Mouse (Mus musculus) neural tube, embryonic 13.5 days (tissue): ENCODE results near the gene Tbx15. TPM values are rescaled to one million over a fixed set of nuclear protein-coding genes. Genes with fewer than 3 reads are reported as not detected.

ENCODE experiments used
- ATAC-seq: fragments of 200-750 bp; cut with Nextera tagmentation; 2 replicates; pipeline ENCODE4 v1.8.0; 2017; ENCODE audit warnings: low read depth, mild to moderate bottlenecking, moderate TSS enrichment, moderate library complexity
- H3K27ac ChIP-seq: fragments of 300-500 bp; sonication (generic); replicated peaks from 2 replicates; pipeline ENCODE4 v1.5.1; 2015; ENCODE audit warnings: moderate library complexity, mild to moderate bottlenecking, inconsistent platforms
- H3K27me3 ChIP-seq: fragments of 300-500 bp; sonication (generic); 2 replicates; pipeline ENCODE4 v1.6.1; 2015; ENCODE audit warnings: mild to moderate bottlenecking, inconsistent platforms
- H3K36me3 ChIP-seq: fragments of 300-500 bp; sonication (generic); 2 replicates; pipeline ENCODE4 v1.6.1; 2015; ENCODE audit warnings: mild to moderate bottlenecking, inconsistent platforms
- H3K4me1 ChIP-seq: fragments of 300-500 bp; sonication (generic); replicated peaks from 2 replicates; pipeline ENCODE4 v1.6.1; 2015; ENCODE audit warnings: inconsistent platforms
- H3K4me2 ChIP-seq: fragments of 300-500 bp; sonication (generic); 2 replicates; pipeline ENCODE4 v1.6.1; 2015; ENCODE audit warnings: inconsistent platforms, mild to moderate bottlenecking, moderate library complexity
- H3K4me3 ChIP-seq: fragments of 300-500 bp; sonication (generic); 2 replicates; pipeline ENCODE4 v1.5.1; 2015; ENCODE audit warnings: mild to moderate bottlenecking, inconsistent platforms
- H3K9ac ChIP-seq: fragments of 300-500 bp; sonication (generic); 2 replicates; pipeline ENCODE4 v1.6.1; 2015; ENCODE audit warnings: moderate library complexity, mild to moderate bottlenecking, inconsistent platforms
- H3K9me3 ChIP-seq: fragments of 300-500 bp; sonication (generic); 2 replicates; pipeline ENCODE4 v1.6.1; 2016; ENCODE audit warnings: inconsistent platforms
- WGBS: fragments of 180-500 bp; shearing (Covaris S2); methylation state at CpG from one replicate; pipeline ENCODE4 v1.1.7; 2015; 5-methylcytosine and 5-hydroxymethylcytosine counted together
- microRNA-seq: library from miRNA; unstranded; fragments of <30 nt; microRNA quantifications from one replicate; pipeline ENCODE4, GENCODE M21; 2016
- polyA plus RNA-seq: library from polyadenylated mRNA; unstranded; fragments of >200 nt; fragmentation: Nextera tagmentation; extraction: Ambion mirVana; gene quantifications from 2 replicates; pipeline ENCODE4 v1.2.1, GENCODE M21; 2015

Tbx15 gene
- polyA plus RNA-seq, 1 experiment from 2014 or later = 0.32 TPM

DNA sequence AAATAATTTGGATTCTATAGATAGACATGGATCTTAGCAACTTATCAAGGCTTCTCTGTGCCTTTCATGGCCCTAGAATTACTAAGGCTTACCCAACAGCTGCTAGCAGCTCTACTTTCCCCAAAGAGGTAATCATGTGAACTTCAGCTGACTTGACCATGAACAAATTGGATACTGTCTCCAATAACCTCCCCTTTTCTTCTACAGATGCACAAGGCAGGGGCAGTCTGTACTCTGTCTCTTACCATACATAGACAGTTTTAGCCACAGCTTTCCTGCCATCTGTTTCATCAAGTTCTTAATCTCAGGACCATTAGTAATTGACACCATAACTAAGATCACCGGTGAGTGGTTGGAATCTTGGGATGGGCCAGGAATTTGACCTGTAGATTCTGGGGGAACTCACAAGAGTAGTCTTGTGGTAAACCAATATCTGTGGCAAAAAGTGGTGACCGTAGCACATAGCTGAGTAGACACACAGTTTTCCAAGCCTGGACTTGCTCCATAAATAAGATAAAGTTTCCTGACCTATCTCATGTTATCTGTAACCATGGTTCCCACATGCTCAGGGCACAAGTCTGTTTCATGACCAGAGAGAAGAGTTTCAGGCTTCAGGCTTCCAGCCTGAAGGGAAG is 139.6 kb downstream of the Tbx15 start:
- ATAC-seq = no peak
- Histone ChIP-seq H3K4me3 (no peak overlapping the region), H3K4me2 (no peak overlapping the region)

DNA sequence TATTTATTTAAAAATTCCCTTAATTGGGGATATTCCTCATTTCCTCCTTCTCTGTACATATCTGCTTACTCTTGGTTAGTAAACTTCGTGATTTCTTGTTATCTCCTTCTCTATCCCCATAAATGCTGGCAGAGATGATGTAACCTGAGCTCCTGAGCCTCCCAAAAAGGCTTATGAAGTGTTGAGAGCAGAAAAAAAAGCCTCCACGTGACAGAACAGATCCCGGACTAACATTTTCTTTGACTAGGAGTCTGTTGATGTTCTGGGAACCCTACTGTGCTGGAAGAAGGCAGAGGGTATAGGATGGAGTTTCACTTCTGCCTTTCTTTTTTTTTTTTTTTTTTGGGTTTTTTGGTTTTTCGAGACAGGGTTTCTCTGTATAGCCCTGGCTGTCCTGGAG is 146.9 kb downstream of the Tbx15 start:
- Histone ChIP-seq H3K27me3 (no peaks in the 10 kb centered on the region), H3K4me2 (no peak overlapping the region), H3K4me1 (no peaks in the 10 kb centered on the region), H3K9ac (no peak overlapping the region), H3K4me3 (no peak overlapping the region), H3K36me3 (no peaks in the 10 kb centered on the region), H3K9me3 (no peaks in the 10 kb centered on the region), H3K27ac (no peak overlapping the region)
- 66% methylated on average over 3 of the region's 4 CpGs for WGBS
- ATAC-seq = no peak

More for the DNA sequence above, 139.6 kb downstream of the Tbx15 start:
- H3K4me1 ChIP-seq = no peaks in the 10 kb centered on the region
- H3K27me3 ChIP-seq = no peaks in the 10 kb centered on the region
- no peak overlapping the region for H3K27ac ChIP-seq
- no peak overlapping the region for H3K9ac ChIP-seq
- WGBS = 87% methylated on average over 2 of the region's 2 CpGs
- H3K36me3 ChIP-seq = no peaks in the 10 kb centered on the region
- no peaks in the 10 kb centered on the region for H3K9me3 ChIP-seq

Small RNA genes lying within 50 kb of the gene (microRNA-seq; reads per million reads assigned to microRNA genes)
- not detected for gene Mir6481

Other genes with a start within 250 kb of the Tbx15 start
- gene Wars2, start 99.3 kb upstream of the Tbx15 start, polyA plus RNA-seq = 5.9 and 6.3 TPM in 2 replicates